ENCODE assay signal across 9 mouse cellular contexts in genomic region chr11:43835456-43835855, GRCm38 (mm10).
DNase-seq lines count a peak whose midpoint lies in the region; ATAC-seq and TF ChIP-seq lines count a peak whose summit lies in the region.
"Had no signal": no experiment of that assay in that cellular context is flagged by ENCODE, and none has a peak within 500 bp of the region (broad histone marks: within the 10 kb centered on the region; RNA-seq: fewer than 3 reads in every experiment).

No protein-coding gene starts in this region.

- intact Hi-C loops in gastrocnemius, adult 2 months (cut with DNase I): loop anchor here (5.0 kb wide), 1 partner anchor 377 kb away; no protein-coding TSS in a partner anchor

- peak overlapping the region; percentile 69 for H3K4me3 ChIP-seq in gastrocnemius, adult 2 months
- H3K4me3 ChIP-seq in lung, embryonic 16.5 days (ENCODE audit: low read length): peak overlapping the region; percentile 62
- H3K4me3 ChIP-seq in limb, embryonic 11.5 days (ENCODE audit: low read depth, low read length): 0 out of 2 replicates have a peak overlapping the region, but pooled peaks have one; percentile 41
- no peak overlapping the region; the same call in 1 of the 2 replicates for H3K4me3 ChIP-seq in stomach, embryonic 15.5 days (replicated peaks)

- no peak overlapping the region for H3K27ac ChIP-seq in gastrocnemius, adult 2 months
- no peak overlapping the region for H3K27ac ChIP-seq in lung, embryonic 16.5 days (ENCODE audit: low read length)
- no peak overlapping the region for H3K27ac ChIP-seq in limb, embryonic 11.5 days (replicated peaks; ENCODE audit: low read depth, low read length)
- H3K27ac ChIP-seq in stomach, embryonic 15.5 days: no peak overlapping the region

- TF ChIP-seq CTCF in gastrocnemius, adult 2 months (IDR thresholded peaks at IDR 0.05): no peak

- no peak for ATAC-seq in lung, embryonic 16.5 days (ENCODE audit: low read depth)
- ATAC-seq in limb, embryonic 11.5 days (ENCODE audit: insufficient number of reproducible peaks, low FRiP score, low TSS enrichment, low read depth): no peak
- ATAC-seq in stomach, embryonic 15.5 days (ENCODE audit: insufficient read depth, low FRiP score, low read depth): no peak

- H3K27me3 ChIP-seq in lung, embryonic 16.5 days (ENCODE audit: control insufficient read depth, insufficient read depth, low read depth, low read length): peaks cover 19% of the 10 kb centered on the region
- H3K27me3 ChIP-seq in limb, embryonic 11.5 days (ENCODE audit: control insufficient read depth, insufficient read depth, low read length): peaks cover 23% of the 10 kb centered on the region
- peaks cover 21% of the 10 kb centered on the region for H3K27me3 ChIP-seq in stomach, embryonic 15.5 days (replicated peaks)

- 89% methylated on average over 15 of the region's 15 CpGs for WGBS in lung, embryonic 16.5 days
- WGBS in limb, embryonic 11.5 days: 91% methylated on average over 15 of the region's 15 CpGs
- 92% methylated on average over 15 of the region's 15 CpGs for WGBS in stomach, embryonic 15.5 days

- H3K36me3 ChIP-seq in lung, embryonic 16.5 days (ENCODE audit: control insufficient read depth, insufficient read depth, low read length): no peaks in the 10 kb centered on the region
- no peaks in the 10 kb centered on the region for H3K36me3 ChIP-seq in limb, embryonic 11.5 days (ENCODE audit: control insufficient read depth, insufficient read depth, low read length)
- no peaks in the 10 kb centered on the region for H3K36me3 ChIP-seq in stomach, embryonic 15.5 days

- no peak overlapping the region for H3K9ac ChIP-seq in lung, embryonic 16.5 days (ENCODE audit: low read length)
- H3K9ac ChIP-seq in limb, embryonic 11.5 days (ENCODE audit: low read length): no peak overlapping the region
- H3K9ac ChIP-seq in stomach, embryonic 15.5 days: no peak overlapping the region

- H3K9me3 ChIP-seq in lung, embryonic 16.5 days (ENCODE audit: control insufficient read depth, low read length): no peaks in the 10 kb centered on the region
- H3K9me3 ChIP-seq in limb, embryonic 11.5 days (ENCODE audit: control insufficient read depth, low read length): no peaks in the 10 kb centered on the region
- no peaks in the 10 kb centered on the region for H3K9me3 ChIP-seq in stomach, embryonic 15.5 days

- DNase-seq in gastrocnemius, adult 2 months: no peak
- no peak for DNase-seq in gastrocnemius, postnatal 25 days
- no peak for DNase-seq in lung, adult 18-20 months
- DNase-seq in limb, embryonic 11.5 days (ENCODE audit: low spot score): no peak
- DNase-seq in adrenal gland, postnatal 14 days: no peak
- DNase-seq in cerebellum, postnatal 36 days: no peak
- DNase-seq: left cerebral cortex, postnatal 4 days had no signal

- peak overlapping the region; percentile 72 for H3K4me2 ChIP-seq in lung, embryonic 16.5 days (ENCODE audit: low read depth, low read length)
- no peak overlapping the region for H3K4me2 ChIP-seq in limb, embryonic 11.5 days (ENCODE audit: low read depth, severe bottlenecking)
- H3K4me2 ChIP-seq in stomach, embryonic 15.5 days: peak overlapping the region; percentile 93; the same call in 1 of the 2 replicates

- H3K4me1 ChIP-seq in lung, embryonic 16.5 days (replicated peaks; ENCODE audit: control insufficient read depth, insufficient read depth, low read length): peaks cover 4% of the 10 kb centered on the region; the same call in 1 of the 2 replicates
- no peaks in the 10 kb centered on the region for H3K4me1 ChIP-seq in limb, embryonic 11.5 days (ENCODE audit: control insufficient read depth, insufficient read depth, low read length)
- H3K4me1 ChIP-seq in stomach, embryonic 15.5 days: peaks cover 10% of the 10 kb centered on the region; the same call in 1 of the 2 replicates
